Mouse (Mus musculus) spleen, embryonic (tissue): ENCODE data around the gene Cabp7.

ENCODE experiments used
- CTCF ChIA-PET: fragments of 350-600 bp; sonication (Branson Sonifier 250); formaldehyde crosslinking; loops from one replicate; lab custom pipeline; 2022; lab: Charles Lee

Cabp7 gene

GRCm38 (mm10) chr11:4746733-4747132 lies at the start of gene Cabp7:
Cabp7 (minus strand) TSS chr11:4746778.
- CTCF ChIA-PET: no interaction called here

DNA sequence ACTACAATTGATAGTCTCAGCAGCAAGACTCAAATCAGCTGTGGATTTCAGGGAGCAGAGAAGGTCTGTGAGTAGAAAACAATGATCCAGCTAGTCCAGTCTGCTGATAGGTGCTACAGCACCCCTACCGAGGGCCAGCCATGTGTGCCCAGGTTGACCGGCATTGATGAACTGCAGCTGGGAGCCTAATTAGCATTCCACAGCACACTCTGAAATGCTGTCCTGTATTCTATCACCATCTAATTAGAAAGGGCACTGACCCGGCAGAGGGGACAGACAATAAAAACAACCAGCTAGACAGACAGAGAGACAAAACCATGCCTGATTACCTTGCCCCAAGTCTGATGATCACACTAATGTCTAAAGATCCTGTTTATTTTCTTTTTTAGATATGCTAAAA lies 46.4 kb upstream of the Cabp7 start:
- CTCF ChIA-PET: interaction anchor here (0.6 kb wide), 1 partner anchor 468 kb away, joined by 3 read pairs; no protein-coding TSS in a partner anchor

DNA sequence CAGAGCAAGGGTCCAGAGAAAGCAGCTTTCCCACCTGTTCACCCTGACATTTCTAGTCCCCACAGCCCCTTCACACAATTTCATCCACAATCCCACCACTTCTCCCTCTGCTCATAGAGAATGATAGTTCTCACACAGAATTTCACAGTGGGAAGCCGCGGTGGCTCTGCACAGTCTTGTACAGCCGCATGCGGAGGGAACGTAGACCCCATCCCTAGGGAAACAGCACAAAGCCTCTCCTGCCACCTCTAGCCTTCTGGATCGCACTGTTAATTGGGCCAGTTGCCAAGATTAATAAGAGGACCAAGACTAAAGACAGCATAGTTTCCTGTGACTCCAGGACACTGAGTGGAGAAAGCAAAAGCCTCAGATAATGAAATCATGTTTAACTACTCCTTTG lies 45.0 kb upstream of the Cabp7 start:
- CTCF ChIA-PET: interaction anchor here (0.6 kb wide), 2 partner anchors 95 to 341 kb away, joined by 3 to 4 read pairs; no protein-coding TSS in a partner anchor

DNA sequence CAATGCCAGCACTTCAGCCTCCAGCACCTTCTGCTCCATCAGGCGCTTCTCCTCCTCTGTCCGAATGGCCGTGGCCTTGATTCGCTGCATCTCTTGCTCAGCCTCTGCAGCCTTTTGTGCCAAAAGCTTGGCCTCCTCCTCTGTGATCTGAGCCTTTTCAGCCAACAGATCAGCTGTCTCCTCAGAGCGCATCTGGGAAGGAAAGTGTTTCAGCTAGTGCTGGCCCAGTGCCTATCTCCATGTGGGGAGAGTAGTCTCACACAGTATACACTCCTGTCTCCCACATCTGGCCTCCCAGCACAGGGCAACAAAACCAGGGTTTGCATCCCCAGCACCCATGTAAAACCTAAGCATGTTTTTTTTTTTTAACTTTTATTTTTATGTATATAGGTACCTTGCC lies 43.1 kb upstream of the Cabp7 start:
- CTCF ChIA-PET: no interaction called here

DNA sequence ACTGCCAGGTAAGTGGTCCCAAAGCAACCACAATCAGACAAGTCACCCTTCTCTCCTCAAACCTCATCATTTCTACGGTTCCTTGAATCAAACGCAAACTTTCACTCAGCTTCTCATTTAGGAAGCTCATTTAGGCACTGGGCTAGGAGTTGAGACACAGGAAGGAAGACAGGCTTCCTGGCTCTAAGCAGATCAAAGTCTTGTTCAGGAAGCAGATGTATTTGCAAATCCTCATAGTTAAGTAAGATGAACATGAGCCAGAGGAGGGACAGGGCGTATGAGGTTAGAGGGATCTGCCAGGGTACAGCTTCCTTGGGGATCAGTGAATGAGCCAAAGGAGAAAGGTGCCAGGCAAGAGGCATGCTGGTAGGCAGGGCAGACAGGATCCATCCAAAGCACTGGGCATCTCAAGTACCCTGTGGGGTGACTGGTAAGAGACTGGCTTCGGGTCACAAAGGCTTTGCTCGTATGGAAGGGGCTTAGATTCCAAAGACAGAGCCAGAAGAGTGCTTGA lies 38.1 kb upstream of the Cabp7 start:
- CTCF ChIA-PET: no interaction called here

GRCm38 (mm10) chr11:4783116-4783515 lies 36.5 kb upstream of the Cabp7 start:
- CTCF ChIA-PET: no interaction called here

GRCm38 (mm10) chr11:4780927-4781326 lies 34.3 kb upstream of the Cabp7 start:
- CTCF ChIA-PET: no interaction called here

- CTCF ChIA-PET: interaction anchor here (1.4 kb wide), 1 partner anchor 16 kb away, joined by 7 read pairs; no protein-coding TSS in a partner anchor
Observed at GRCm38 (mm10) chr11:4772925-4773324, 26.3 kb upstream of the Cabp7 start.

GRCm38 (mm10) chr11:4771756-4772155 lies 25.2 kb upstream of the Cabp7 start:
- CTCF ChIA-PET: no interaction called here

GRCm38 (mm10) chr11:4769881-4770280 lies 23.3 kb upstream of the Cabp7 start:
- CTCF ChIA-PET: no interaction called here

DNA sequence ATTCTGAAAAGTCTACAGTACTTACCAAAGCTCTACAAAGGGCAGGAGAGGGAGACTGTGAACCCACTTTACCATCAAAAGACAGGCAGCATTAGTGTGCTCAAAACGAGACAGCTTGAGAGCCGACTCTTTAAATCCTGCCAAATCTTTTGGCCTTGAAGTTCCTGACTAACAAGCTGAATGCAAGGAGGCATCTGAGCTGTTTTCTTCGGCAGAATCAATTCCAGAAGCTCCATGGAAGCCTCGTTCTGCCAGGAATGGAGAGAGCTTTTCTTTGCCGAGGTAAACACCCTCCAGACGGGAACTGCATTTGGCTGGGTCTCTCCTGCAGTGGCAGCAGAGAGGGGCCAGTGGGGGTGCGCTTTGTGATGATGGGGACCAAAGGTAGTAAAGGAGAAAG lies 22.7 kb upstream of the Cabp7 start:
- CTCF ChIA-PET: no interaction called here

DNA sequence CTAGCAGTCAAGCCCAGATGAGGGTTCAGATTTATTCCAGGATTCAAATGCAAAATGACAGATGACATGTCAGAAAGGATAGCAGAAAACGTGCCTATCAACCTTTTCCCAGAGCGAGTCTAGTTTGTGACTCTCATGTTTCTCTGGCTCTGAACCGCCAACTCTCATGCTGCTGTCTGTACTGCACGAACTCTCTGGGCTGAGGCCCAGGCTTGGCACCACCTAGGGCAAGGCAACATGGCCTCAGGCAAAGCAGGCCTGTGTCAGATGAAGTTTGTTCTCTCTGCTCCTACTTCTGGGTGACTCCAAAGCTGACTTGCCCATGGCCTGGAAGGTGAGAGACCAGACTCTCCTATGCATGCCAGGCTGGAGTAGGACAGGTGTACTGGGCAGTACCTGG lies 21.8 kb upstream of the Cabp7 start:
- CTCF ChIA-PET: no interaction called here

DNA sequence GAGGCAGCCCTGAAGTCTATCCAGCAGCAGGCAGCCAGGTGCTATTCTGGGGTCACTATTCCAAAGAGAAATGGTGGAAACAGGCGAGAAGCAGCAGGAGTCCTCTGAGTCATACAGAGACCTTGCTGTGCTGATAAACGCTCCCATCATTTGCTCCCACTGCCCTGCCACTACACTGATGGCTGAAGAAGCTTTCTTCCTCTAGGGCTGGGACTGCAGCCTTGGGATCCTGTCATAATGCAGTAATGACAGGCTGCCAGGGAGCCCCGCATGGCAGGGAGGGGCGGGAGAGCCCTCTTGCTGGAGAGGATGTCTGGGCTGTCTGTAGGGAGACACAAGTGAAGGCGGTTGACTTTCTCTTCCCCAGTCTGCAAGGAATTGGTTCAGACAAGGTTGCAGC lies 17.9 kb upstream of the Cabp7 start:
- CTCF ChIA-PET: no interaction called here

DNA sequence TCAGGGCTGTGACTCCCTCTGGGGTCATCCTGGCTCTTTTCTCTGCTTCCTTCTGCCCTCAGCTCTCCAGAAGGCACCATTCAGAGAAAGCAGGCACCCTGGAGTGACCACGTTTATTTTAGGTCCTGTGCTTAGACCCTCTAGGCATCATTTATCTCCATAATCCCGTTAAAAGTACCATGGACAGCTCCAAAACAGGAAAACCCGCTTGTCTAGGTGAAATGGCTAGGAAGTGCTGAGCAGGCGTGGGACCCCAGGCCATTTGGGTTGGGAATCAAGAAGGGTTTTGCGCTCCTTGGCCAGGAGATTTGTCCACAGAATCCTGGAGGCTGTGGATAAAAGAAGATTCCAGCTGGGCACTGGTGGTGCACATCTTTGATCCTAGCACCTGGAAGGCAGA lies 17.1 kb upstream of the Cabp7 start:
- CTCF ChIA-PET: no interaction called here

- CTCF ChIA-PET: no interaction called here
Observed at GRCm38 (mm10) chr11:4762511-4762910, 15.9 kb upstream of the Cabp7 start.

- CTCF ChIA-PET: no interaction called here
Observed at GRCm38 (mm10) chr11:4761991-4762390, 15.4 kb upstream of the Cabp7 start.

- CTCF ChIA-PET: no interaction called here
Observed at GRCm38 (mm10) chr11:4760438-4760837, 13.9 kb upstream of the Cabp7 start.

DNA sequence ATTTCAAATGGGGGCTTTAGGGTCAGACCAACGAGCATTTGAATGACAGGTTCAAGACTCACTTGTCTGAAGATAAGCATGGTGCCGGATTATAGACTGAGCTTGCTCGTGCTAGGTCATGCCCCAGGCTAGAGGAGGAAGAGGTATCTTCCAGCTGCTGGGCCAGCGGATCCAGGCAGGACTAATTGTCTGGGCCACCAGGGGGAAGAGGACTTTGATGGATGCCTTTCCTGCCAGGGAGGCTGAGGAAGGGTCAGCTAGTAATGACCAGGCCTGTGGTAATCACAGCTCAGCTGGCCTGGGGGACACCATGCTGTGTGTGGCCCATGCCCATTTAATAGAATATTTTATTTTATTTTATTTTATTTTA lies 11.2 kb upstream of the Cabp7 start:
- CTCF ChIA-PET: interaction anchor here (1.2 kb wide), 1 partner anchor 15 kb away, joined by 7 read pairs; no protein-coding TSS in a partner anchor

DNA sequence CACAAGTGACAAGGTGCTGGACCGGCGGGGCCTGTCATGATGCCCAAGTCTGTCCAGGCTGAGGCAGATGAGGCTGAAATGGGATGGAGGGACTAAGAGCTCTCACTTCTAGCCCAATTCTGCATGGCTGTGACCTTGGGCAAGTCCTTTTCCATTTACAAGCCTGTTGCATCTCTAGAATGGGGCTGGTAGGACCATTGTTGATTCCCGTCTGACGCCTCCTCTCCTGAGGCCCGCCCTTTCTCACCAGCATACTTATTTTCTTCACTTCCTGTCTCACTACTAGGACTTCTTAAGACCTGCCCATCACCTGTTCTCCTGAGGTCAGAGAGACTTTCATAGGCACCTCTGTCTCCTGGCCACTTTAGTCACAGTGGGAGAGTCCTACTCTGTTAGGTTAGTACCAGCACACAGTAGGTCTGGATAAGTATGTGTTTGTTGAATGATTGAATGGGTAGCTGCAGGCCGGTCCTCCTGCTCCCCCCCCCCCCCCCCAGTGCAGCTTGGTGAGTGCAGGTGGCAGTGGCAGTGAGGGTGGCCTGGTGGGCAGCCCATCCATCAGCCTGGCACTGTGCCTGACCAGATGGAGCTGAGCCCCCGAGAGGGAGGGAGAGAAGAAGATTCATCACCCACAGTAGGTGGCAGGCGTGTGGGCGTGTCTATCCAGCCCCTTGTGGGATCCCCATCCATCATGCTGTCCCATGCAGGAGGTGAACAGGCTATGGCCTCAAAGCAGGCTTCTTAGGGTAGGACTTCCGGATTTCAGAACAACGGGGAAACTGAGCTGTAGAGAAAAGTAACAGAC lies 10.6 kb upstream of the Cabp7 start:
- CTCF ChIA-PET: interaction anchor here (1.2 kb wide), 1 partner anchor 16 kb away, joined by 7 read pairs; no protein-coding TSS in a partner anchor

GRCm38 (mm10) chr11:4756460-4756859 lies 9.9 kb upstream of the Cabp7 start:
- CTCF ChIA-PET: no interaction called here

GRCm38 (mm10) chr11:4754867-4755266 lies 8.3 kb upstream of the Cabp7 start:
- CTCF ChIA-PET: no interaction called here

- CTCF ChIA-PET: no interaction called here
Observed at GRCm38 (mm10) chr11:4754036-4754435, 7.5 kb upstream of the Cabp7 start.

DNA sequence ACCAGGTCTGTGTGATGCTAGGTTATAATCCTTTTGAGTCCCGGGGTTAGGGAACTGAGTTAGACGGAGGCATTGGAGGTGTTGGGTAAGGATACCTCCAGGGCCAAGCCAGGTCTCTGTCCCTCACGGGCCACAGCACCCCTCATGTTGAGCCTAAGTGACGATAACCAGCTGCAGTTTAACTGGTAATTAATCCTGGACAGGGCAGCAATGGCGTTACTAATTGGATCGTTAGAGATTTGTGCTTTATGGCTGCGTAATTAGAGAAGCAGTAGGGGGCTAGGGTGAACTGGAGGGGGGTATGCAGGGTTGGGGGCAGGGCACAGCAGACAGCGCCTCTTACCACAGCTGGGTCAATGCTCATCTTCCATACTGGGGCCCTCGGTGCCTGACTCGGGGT lies 6.3 kb upstream of the Cabp7 start:
- CTCF ChIA-PET: no interaction called here
